Mouse (Mus musculus): ENCODE results near the gene Dhrs7b.
"Not testable (repeated sequence)": the region's sequence is repeated elsewhere in the genome, so short reads cannot be mapped to it uniquely, and the experiment has no call there.

- TF ChIP-seq GATA1 (IDR thresholded peaks at IDR 0.05; ENCODE audit: borderline replicate concordance, low read length); CTCF (IDR thresholded peaks at IDR 0.05; ENCODE audit: low read depth, low read length): not testable (repeated sequence)
These were observed 18.8 kb upstream of the Dhrs7b start, which contains the start of gene Shmt1 for GRCm38 (mm10) chr11:60811618-60812017.
